Mouse (Mus musculus) stomach, postnatal 0 days (tissue): ENCODE measurements at regions not wholly inside any gene's neighbourhood (a gene's known extent, or its start where the extent isn't known, plus 50 kb on each side); places are given as distances from the start of the nearest gene placed in this dataset.

ENCODE experiments used
- ATAC-seq: fragments of 200-750 bp; cut with Nextera tagmentation; 2 replicates; pipeline ENCODE4 v1.8.0; 2017; ENCODE audit not compliant: low FRiP score, low TSS enrichment
- DNase-seq: peaks from one replicate; pipeline ENCODE4 v3.0.0-alpha.2; 2016; ENCODE audit warnings: low spot score
- H3K27ac ChIP-seq: fragments of 300-500 bp; sonication (generic); replicated peaks from 2 replicates; pipeline ENCODE4 v1.5.1; 2014; ENCODE audit warnings: mild to moderate bottlenecking, control low read depth
- H3K27me3 ChIP-seq: fragments of 300-500 bp; sonication (generic); 2 replicates; pipeline ENCODE4 v1.6.1; 2014; ENCODE audit warnings: low read length; ENCODE audit not compliant: control insufficient read depth, insufficient read depth
- H3K36me3 ChIP-seq: fragments of 300-500 bp; sonication (generic); 2 replicates; pipeline ENCODE4 v1.6.1; 2014; ENCODE audit warnings: low read length, mixed read lengths; ENCODE audit not compliant: control insufficient read depth, insufficient read depth
- H3K4me1 ChIP-seq: fragments of 300-500 bp; sonication (generic); replicated peaks from 2 replicates; pipeline ENCODE4 v1.6.1; 2014; ENCODE audit warnings: antibody characterized with exemption; ENCODE audit not compliant: control insufficient read depth, insufficient read depth
- H3K4me2 ChIP-seq: fragments of 300-500 bp; sonication (generic); replicated peaks from 2 replicates; pipeline ENCODE4 v1.6.1; 2014; ENCODE audit warnings: low read depth, mild to moderate bottlenecking, control low read depth, moderate library complexity
- H3K4me3 ChIP-seq: fragments of 300-500 bp; sonication (generic); 2 replicates; pipeline ENCODE4 v1.5.1; 2014; ENCODE audit warnings: low read depth, low read length, control low read depth
- H3K9ac ChIP-seq: fragments of 300-500 bp; sonication (generic); 2 replicates; pipeline ENCODE4 v1.6.1; 2014; ENCODE audit warnings: mild to moderate bottlenecking, low read length, control low read depth, mixed read lengths
- H3K9me3 ChIP-seq: fragments of 300-500 bp; sonication (generic); 2 replicates; pipeline ENCODE4 v1.6.1; 2016; ENCODE audit warnings: low read length; ENCODE audit not compliant: control insufficient read depth
- CTCF ChIP-seq: IDR thresholded peaks from 2 replicates; pipeline ENCODE4 v1.5.1; 2016; ENCODE audit warnings: antibody characterized with exemption, low read depth, mild to moderate bottlenecking, moderate library complexity
- EP300 ChIP-seq: optimal IDR thresholded peaks from 2 replicates; pipeline ENCODE3; 2016; ENCODE audit warnings: antibody characterized with exemption
- WGBS: fragments of 180-500 bp; shearing (Covaris S2); extraction: QIAGEN DNeasy Blood & Tissue Kit; methylation state at CpG from one replicate; pipeline ENCODE4 v1.1.7; 2014; 5-methylcytosine and 5-hydroxymethylcytosine counted together

DNA sequence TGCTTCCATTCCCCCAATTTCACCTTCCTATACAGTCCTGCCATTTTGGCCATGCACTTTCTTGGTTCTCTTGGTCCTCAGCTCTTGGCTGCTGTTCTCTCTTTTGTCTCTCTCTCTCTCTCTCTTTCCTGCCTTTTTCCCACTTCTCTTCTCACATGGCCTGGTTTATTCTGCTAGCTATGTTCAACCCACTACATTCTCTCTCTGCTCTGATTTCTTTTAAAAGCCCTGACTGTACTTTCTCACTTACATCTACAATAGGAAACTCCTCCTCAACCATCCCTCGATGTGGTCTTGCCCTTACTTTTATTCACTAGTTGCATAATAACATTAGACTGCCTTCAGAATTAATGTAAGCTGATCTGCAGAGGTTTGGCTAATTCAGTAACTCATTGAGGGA, 495.2 kb upstream of the Etaa1 start:
- no peaks in the 10 kb centered on the region for H3K9me3 ChIP-seq
- H3K27me3 ChIP-seq: no peaks in the 10 kb centered on the region
- no peak for ATAC-seq
- no peaks in the 10 kb centered on the region for H3K36me3 ChIP-seq
- H3K27ac ChIP-seq: no peak overlapping the region
- 69% methylated on average over 1 of the region's 1 CpGs for WGBS
- no peak overlapping the region for H3K4me3 ChIP-seq
- H3K4me2 ChIP-seq: no peak overlapping the region
- no peak overlapping the region for H3K9ac ChIP-seq
- H3K4me1 ChIP-seq: no peaks in the 10 kb centered on the region
- TF ChIP-seq CTCF: no peak
- TF ChIP-seq EP300: no peak
- DNase-seq: no peak

DNA sequence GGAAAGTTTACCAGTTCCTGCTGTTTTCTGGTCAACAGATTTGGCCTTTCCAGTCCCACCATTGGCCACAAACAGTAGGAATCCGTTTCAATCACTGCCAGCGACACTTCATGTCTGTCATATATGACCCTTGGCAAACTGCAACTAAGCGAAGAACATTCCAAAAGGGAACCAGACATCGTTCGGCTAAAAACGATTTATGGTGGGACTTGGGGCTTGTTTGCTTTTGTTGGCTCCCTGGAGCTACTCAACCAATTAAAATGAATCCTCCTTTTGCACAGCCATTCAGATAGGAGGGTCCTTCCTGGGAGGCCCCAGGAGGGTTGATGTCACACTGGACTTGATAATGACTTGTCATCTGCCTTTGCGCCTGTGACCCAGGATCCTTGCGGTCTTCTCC, 490.9 kb upstream of the Etaa1 start:
- Histone ChIP-seq H3K4me2 (no peak overlapping the region), H3K27me3 (no peaks in the 10 kb centered on the region), H3K36me3 (no peaks in the 10 kb centered on the region), H3K4me1 (no peaks in the 10 kb centered on the region), H3K9ac (no peak overlapping the region), H3K27ac (no peak overlapping the region), H3K9me3 (no peaks in the 10 kb centered on the region), H3K4me3 (no peak overlapping the region)
- ATAC-seq (no peak), DNase-seq (no peak)
- no peak for TF ChIP-seq CTCF
- TF ChIP-seq EP300: no peak
- WGBS: 63% methylated on average over 8 of the region's 8 CpGs

DNA sequence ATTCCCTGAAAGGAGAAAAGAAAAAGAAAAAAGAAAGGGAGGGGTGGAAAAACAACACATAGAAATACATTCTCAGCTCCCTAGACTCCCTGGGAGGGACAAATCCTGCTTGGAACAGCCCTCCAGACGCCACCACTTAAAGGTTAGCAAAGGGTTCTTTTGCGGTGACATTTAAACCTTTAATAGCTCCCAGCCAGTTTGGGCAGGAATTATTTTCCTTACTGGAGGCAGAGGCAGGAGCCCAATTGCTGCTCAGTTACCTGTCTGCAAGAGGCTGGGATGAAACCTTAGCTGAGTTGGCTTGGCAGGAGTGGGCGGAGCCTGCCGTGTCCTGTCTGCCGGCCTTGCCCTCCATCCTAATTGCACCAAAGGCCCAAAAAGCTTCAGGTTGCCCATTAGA, 490.4 kb upstream of the Etaa1 start:
- ATAC-seq: no peak
- Histone ChIP-seq H3K9me3 (no peaks in the 10 kb centered on the region), H3K4me1 (no peaks in the 10 kb centered on the region), H3K27ac (no peak overlapping the region), H3K4me3 (no peak overlapping the region), H3K9ac (no peak overlapping the region), H3K27me3 (no peaks in the 10 kb centered on the region), H3K4me2 (no peak overlapping the region), H3K36me3 (no peaks in the 10 kb centered on the region)
- TF ChIP-seq EP300: no peak
- no peak for DNase-seq
- 51% methylated on average over 5 of the region's 5 CpGs for WGBS

DNA sequence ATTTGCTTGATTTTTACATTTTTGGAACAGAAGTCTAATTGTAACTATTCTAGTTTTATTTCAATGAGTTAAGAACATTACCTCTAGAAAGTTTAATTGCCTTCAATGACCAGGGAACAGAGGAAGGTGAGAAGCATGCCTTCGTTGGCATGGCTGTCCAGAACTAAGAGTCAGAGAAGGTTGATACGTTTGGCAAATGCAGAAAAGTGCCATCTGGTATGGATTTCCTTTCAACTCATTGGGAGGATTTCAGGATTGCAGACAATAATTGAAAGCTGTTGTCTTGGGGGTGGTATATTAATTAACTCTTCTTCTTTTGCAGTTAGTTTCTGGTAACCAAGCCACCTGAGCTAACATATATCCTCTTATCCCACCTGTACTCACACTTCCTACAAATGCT, 489.5 kb upstream of the Etaa1 start:
- 87% methylated on average over 2 of the region's 2 CpGs for WGBS
- Histone ChIP-seq H3K27ac (no peak overlapping the region), H3K27me3 (no peaks in the 10 kb centered on the region), H3K4me2 (no peak overlapping the region), H3K9ac (no peak overlapping the region), H3K4me1 (no peaks in the 10 kb centered on the region), H3K4me3 (no peak overlapping the region), H3K36me3 (no peaks in the 10 kb centered on the region), H3K9me3 (no peaks in the 10 kb centered on the region)
- TF ChIP-seq EP300: no peak
- TF ChIP-seq CTCF: no peak
- DNase-seq (no peak), ATAC-seq (no peak)

DNA sequence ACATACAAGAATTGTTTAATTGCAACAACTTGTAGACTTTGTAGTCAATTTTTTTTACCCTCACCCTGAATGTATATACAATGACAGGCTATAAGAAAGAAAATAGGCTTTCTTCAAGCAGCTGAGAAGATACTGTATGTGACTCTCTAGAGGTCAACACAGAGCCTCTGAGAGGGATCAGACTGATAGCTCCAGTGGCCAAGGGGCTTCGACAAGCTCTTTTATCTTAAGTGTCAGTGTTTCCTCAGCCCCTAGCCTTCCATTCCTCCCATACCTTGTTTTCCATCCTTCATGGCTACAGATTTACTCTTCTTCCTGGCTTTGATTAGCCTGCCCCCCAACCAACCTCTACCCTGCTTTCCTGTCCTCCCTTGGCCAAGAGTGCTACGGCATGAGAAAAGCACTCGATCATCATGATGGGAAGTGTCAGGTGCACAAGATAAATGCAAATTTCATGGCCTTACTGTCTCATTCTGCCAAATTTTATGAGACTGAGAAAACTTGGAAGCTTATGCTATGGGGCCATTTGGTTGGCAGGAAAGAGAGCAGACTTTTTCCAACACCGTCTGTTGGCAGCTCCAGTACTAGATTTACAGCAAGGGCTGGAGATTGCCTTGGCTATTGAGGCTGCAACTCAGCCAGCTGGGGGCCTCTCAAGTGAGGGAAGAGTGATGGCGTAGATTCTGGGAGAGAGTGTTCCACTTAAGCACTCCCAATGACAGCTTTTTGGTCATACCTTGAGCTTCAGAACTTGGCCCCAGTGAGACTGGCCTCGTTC, 484.3 kb upstream of the Etaa1 start:
- Histone ChIP-seq H3K27ac (no peak overlapping the region), H3K4me1 (no peaks in the 10 kb centered on the region), H3K27me3 (no peaks in the 10 kb centered on the region), H3K4me2 (no peak overlapping the region), H3K9ac (no peak overlapping the region), H3K4me3 (no peak overlapping the region), H3K36me3 (no peaks in the 10 kb centered on the region), H3K9me3 (no peaks in the 10 kb centered on the region)
- DNase-seq: no peak
- no peak for ATAC-seq
- TF ChIP-seq CTCF: no peak
- no peak for TF ChIP-seq EP300
- WGBS: 56% methylated on average over 6 of the region's 6 CpGs

DNA sequence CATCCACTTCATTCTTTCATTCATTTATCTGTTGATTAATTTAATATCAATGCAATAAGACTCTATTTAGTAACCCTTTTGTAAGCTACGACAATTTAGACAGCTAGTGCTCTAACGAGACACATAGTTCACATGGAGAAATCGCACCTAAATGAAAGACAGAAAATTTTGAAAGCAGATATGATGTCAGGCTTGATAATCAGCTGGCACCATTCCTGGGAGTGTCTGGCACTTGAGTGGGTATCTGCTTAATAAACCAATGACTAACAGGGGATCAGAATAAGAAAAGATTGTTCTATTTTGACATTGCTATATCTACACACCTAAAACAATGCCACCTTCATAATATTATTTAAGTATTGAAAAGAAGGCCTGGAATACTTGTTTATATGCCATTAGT, 467.4 kb upstream of the Etaa1 start:
- no peak for DNase-seq
- 88% methylated on average over 3 of the region's 3 CpGs for WGBS
- H3K4me3 ChIP-seq: no peak overlapping the region
- H3K4me2 ChIP-seq: no peak overlapping the region
- TF ChIP-seq EP300: no peak
- no peak for TF ChIP-seq CTCF
- no peaks in the 10 kb centered on the region for H3K27me3 ChIP-seq
- no peaks in the 10 kb centered on the region for H3K9me3 ChIP-seq
- no peak overlapping the region for H3K27ac ChIP-seq
- no peak overlapping the region for H3K9ac ChIP-seq
- H3K4me1 ChIP-seq: no peaks in the 10 kb centered on the region
- no peaks in the 10 kb centered on the region for H3K36me3 ChIP-seq
- no peak for ATAC-seq
